Mouse (Mus musculus): ENCODE measurements around the gene Kansl1.

- TF ChIP-seq CTCF (IDR thresholded peaks at IDR 0.05; ENCODE audit: extremely low read depth, insufficient read length, insufficient replicate concordance, low read depth, low read length): no peak
- no peak for TF ChIP-seq POLR2A (IDR thresholded peaks at IDR 0.05; ENCODE audit: low read depth, low read length)
Measured at GRCm38 (mm10) chr11:104508455-104508854, 39.8 kb upstream of the Kansl1 start.
